Mouse (Mus musculus) hindbrain, postnatal 0 days (tissue): ENCODE data around the gene Il17d. TPM values are rescaled to one million over a fixed set of nuclear protein-coding genes. Genes with fewer than 3 reads are reported as not detected.

ENCODE experiments used
- ATAC-seq: fragments of 200-750 bp; cut with Nextera tagmentation; 2 replicates; pipeline ENCODE4 v1.8.0; 2017; ENCODE audit warnings: mild to moderate bottlenecking, moderate TSS enrichment, moderate library complexity
- DNase-seq: peaks from one replicate; pipeline ENCODE4 v3.0.0-alpha.2; 2015; ENCODE audit warnings: low spot score
- H3K27ac ChIP-seq: fragments of 300-500 bp; sonication (generic); 2 replicates; pipeline ENCODE4 v1.5.1; 2014; ENCODE audit warnings: mild to moderate bottlenecking
- H3K27me3 ChIP-seq: fragments of 300-500 bp; sonication (generic); 2 replicates; pipeline ENCODE4 v1.6.1; 2014; ENCODE audit warnings: low read length, mixed read lengths; ENCODE audit not compliant: insufficient read depth
- H3K36me3 ChIP-seq: fragments of 300-500 bp; sonication (generic); 2 replicates; pipeline ENCODE4 v1.6.1; 2014; ENCODE audit warnings: low read length, mixed read lengths; ENCODE audit not compliant: insufficient read depth
- H3K4me1 ChIP-seq: fragments of 300-500 bp; sonication (generic); 2 replicates; pipeline ENCODE4 v1.6.1; 2014; ENCODE audit warnings: antibody characterized with exemption, low read length, mixed read lengths; ENCODE audit not compliant: insufficient read depth
- H3K4me2 ChIP-seq: fragments of 300-500 bp; sonication (generic); 2 replicates; pipeline ENCODE4 v1.6.1; 2014; ENCODE audit warnings: low read depth, mild to moderate bottlenecking, low read length, moderate library complexity, mixed read lengths
- H3K4me3 ChIP-seq: fragments of 300-500 bp; sonication (generic); 2 replicates; pipeline ENCODE4 v1.5.1; 2014; ENCODE audit warnings: low read length
- H3K9ac ChIP-seq: fragments of 300-500 bp; sonication (generic); replicated peaks from 2 replicates; pipeline ENCODE4 v1.6.1; 2014; ENCODE audit warnings: mild to moderate bottlenecking, low read length, moderate library complexity, mixed read lengths
- H3K9me3 ChIP-seq: fragments of 300-500 bp; sonication (generic); 2 replicates; pipeline ENCODE4 v1.6.1; 2016; ENCODE audit warnings: low read length, mixed read lengths
- CTCF ChIP-seq: IDR thresholded peaks from 2 replicates; pipeline ENCODE4 v1.5.1; 2016; ENCODE audit warnings: antibody characterized with exemption, control low read depth, low read depth
- WGBS: fragments of 180-500 bp; shearing (Covaris S2); extraction: QIAGEN DNeasy Blood & Tissue Kit; methylation state at CpG from one replicate; pipeline ENCODE4 v1.1.7; 2014; 5-methylcytosine and 5-hydroxymethylcytosine counted together
- polyA plus RNA-seq: library from polyadenylated mRNA; unstranded; fragments of >200 nt; fragmentation: Nextera tagmentation; extraction: Ambion mirVana; gene quantifications from 2 replicates; pipeline ENCODE4 v1.2.1, GENCODE M21; 2015
- total RNA-seq: library from RNA; depleted of rRNA; stranded (reverse); fragments of >200 nt; gene quantifications from 2 replicates; pipeline ENCODE4 v1.2.3, GENCODE M21; 2014

The Il17d gene
- total and polyA plus RNA-seq, 2 experiments from 2014 or later: 6.1 to 35.8 TPM

GRCm38 (mm10) chr14:57534961-57535360 lies 10.4 kb downstream of the Il17d start:
- Histone ChIP-seq H3K4me3 (no peak overlapping the region), H3K9ac (no peak overlapping the region), H3K36me3 (no peaks in the 10 kb centered on the region), H3K27ac (peak overlapping the region; percentile 68), H3K4me1 (peaks cover 28% of the 10 kb centered on the region), H3K4me2 (0 out of 2 replicates have a peak overlapping the region, but pooled peaks have one; percentile 16), H3K27me3 (no peaks in the 10 kb centered on the region), H3K9me3 (no peaks in the 10 kb centered on the region)
- ATAC-seq: peak; percentile 34; the same call in 1 of the 2 replicates
- TF ChIP-seq CTCF: no peak
- 10% methylated on average over 8 of the region's 8 CpGs for WGBS
- DNase-seq: peak; percentile 74

- Histone ChIP-seq H3K9me3 (no peaks in the 10 kb centered on the region), H3K4me1 (peaks cover 28% of the 10 kb centered on the region), H3K9ac (no peak overlapping the region), H3K4me3 (no peak overlapping the region), H3K27me3 (no peaks in the 10 kb centered on the region), H3K27ac (no peak overlapping the region), H3K4me2 (no peak overlapping the region), H3K36me3 (no peaks in the 10 kb centered on the region)
- WGBS: 20% methylated on average over 6 of the region's 6 CpGs
- DNase-seq (peak; percentile 59), ATAC-seq (peak; percentile 35; the same call in 1 of the 2 replicates)
- TF ChIP-seq CTCF: no peak
Observed at GRCm38 (mm10) chr14:57535646-57536045, 11.1 kb downstream of the Il17d start.

- ATAC-seq: no peak
- H3K9ac ChIP-seq: no peak overlapping the region
- no peak for TF ChIP-seq CTCF
- H3K27me3 ChIP-seq: no peaks in the 10 kb centered on the region
- no peak overlapping the region for H3K4me3 ChIP-seq
- H3K4me1 ChIP-seq: peaks cover 28% of the 10 kb centered on the region
- no peak for DNase-seq
- no peak overlapping the region for H3K4me2 ChIP-seq
- no peaks in the 10 kb centered on the region for H3K9me3 ChIP-seq
- WGBS: 35% methylated on average over 9 of the region's 9 CpGs
- no peak overlapping the region for H3K27ac ChIP-seq
- H3K36me3 ChIP-seq: no peaks in the 10 kb centered on the region
Observed at GRCm38 (mm10) chr14:57536820-57537219, 12.2 kb downstream of the Il17d start.

GRCm38 (mm10) chr14:57537261-57538015 lies 12.9 kb downstream of the Il17d start:
- no peaks in the 10 kb centered on the region for H3K9me3 ChIP-seq
- no peak overlapping the region for H3K4me2 ChIP-seq
- no peak overlapping the region for H3K4me3 ChIP-seq
- H3K4me1 ChIP-seq: peaks cover 28% of the 10 kb centered on the region
- TF ChIP-seq CTCF: no peak
- H3K36me3 ChIP-seq: no peaks in the 10 kb centered on the region
- ATAC-seq (no peak), DNase-seq (peak; percentile 36)
- no peaks in the 10 kb centered on the region for H3K27me3 ChIP-seq
- 17% methylated on average over 16 of the region's 16 CpGs for WGBS
- no peak overlapping the region for H3K27ac ChIP-seq
- no peak overlapping the region for H3K9ac ChIP-seq

GRCm38 (mm10) chr14:57540683-57541082 lies 16.1 kb downstream of the Il17d start:
- H3K4me1 ChIP-seq: peaks cover 12% of the 10 kb centered on the region; the same call in 1 of the 2 replicates
- H3K4me2 ChIP-seq: no peak overlapping the region
- DNase-seq: no peak
- ATAC-seq: no peak
- no peak for TF ChIP-seq CTCF
- no peak overlapping the region for H3K4me3 ChIP-seq
- 85% methylated on average over 11 of the region's 11 CpGs for WGBS
- H3K9ac ChIP-seq: no peak overlapping the region
- H3K36me3 ChIP-seq: no peaks in the 10 kb centered on the region
- no peaks in the 10 kb centered on the region for H3K27me3 ChIP-seq
- no peaks in the 10 kb centered on the region for H3K9me3 ChIP-seq
- H3K27ac ChIP-seq: no peak overlapping the region

GRCm38 (mm10) chr14:57542231-57542630 lies 17.7 kb downstream of the Il17d start:
- no peak for TF ChIP-seq CTCF
- Histone ChIP-seq H3K36me3 (no peaks in the 10 kb centered on the region), H3K9me3 (no peaks in the 10 kb centered on the region), H3K27me3 (no peaks in the 10 kb centered on the region), H3K27ac (no peak overlapping the region), H3K4me1 (peaks cover 7% of the 10 kb centered on the region; the same call in 1 of the 2 replicates), H3K9ac (no peak overlapping the region), H3K4me2 (no peak overlapping the region), H3K4me3 (no peak overlapping the region)
- ATAC-seq (no peak), DNase-seq (no peak)
- WGBS: 59% methylated on average over 34 of the region's 34 CpGs

- no peaks in the 10 kb centered on the region for H3K4me1 ChIP-seq
- 95% methylated on average over 13 of the region's 13 CpGs for WGBS
- DNase-seq: no peak
Observed at GRCm38 (mm10) chr14:57543420-57544039, 19.0 kb downstream of the Il17d start.

More at GRCm38 (mm10) chr14:57543420-57544039, 19.0 kb downstream of the Il17d start:
- no peaks in the 10 kb centered on the region for H3K27me3 ChIP-seq
- no peaks in the 10 kb centered on the region for H3K9me3 ChIP-seq
- H3K9ac ChIP-seq: no peak overlapping the region
- no peak overlapping the region for H3K27ac ChIP-seq
- no peak overlapping the region for H3K4me2 ChIP-seq
- no peak overlapping the region for H3K4me3 ChIP-seq
- H3K36me3 ChIP-seq: no peaks in the 10 kb centered on the region
- ATAC-seq: no peak
- no peak for TF ChIP-seq CTCF
